Mouse (Mus musculus): ENCODE results near the gene Aurkaip1. TPM values are rescaled to one million over a fixed set of nuclear protein-coding genes. Genes with fewer than 3 reads are reported as not detected.

Aurkaip1 gene
- polyA plus RNA-seq, 1 experiment, result 159 TPM

- Histone ChIP-seq H3K4me3 (ENCODE audit: low read depth, low read length) (no peak overlapping the region), H3K36me3 (ENCODE audit: control insufficient read depth, insufficient read depth, low read length) (no peaks in the 10 kb centered on the region), H3K4me1 (ENCODE audit: control insufficient read depth, insufficient read depth, insufficient read length, low read length) (peaks cover 14% of the 10 kb centered on the region), H3K27me3 (ENCODE audit: control insufficient read depth, insufficient read depth, low read length) (no peaks in the 10 kb centered on the region), H3K27ac (ENCODE audit: insufficient read depth, low read depth, low read length) (no peak overlapping the region)
- WGBS, result 35% methylated on average over 5 of the region's 5 CpGs
- TF ChIP-seq POLR2A (IDR thresholded peaks at IDR 0.05; ENCODE audit: low read depth, low read length) (no peak), CTCF (IDR thresholded peaks at IDR 0.05; ENCODE audit: extremely low read depth, insufficient read length, insufficient replicate concordance, low read depth, low read length) (no peak)
Measured at GRCm38 (mm10) chr4:155843231-155843630, 12.2 kb downstream of the Aurkaip1 start.

- H3K27ac ChIP-seq (ENCODE audit: insufficient read depth, low read depth, low read length), result peak within 1 kb of the TSS; percentile 64
- H3K36me3 ChIP-seq (ENCODE audit: control insufficient read depth, insufficient read depth, low read length), result no peaks in the 10 kb centered on the region
- TF ChIP-seq POLR2A (IDR thresholded peaks at IDR 0.05; ENCODE audit: low read depth, low read length) (no peak), CTCF (IDR thresholded peaks at IDR 0.05; ENCODE audit: extremely low read depth, insufficient read length, insufficient replicate concordance, low read depth, low read length) (0 out of 2 replicates have a peak, but pooled peaks have one; percentile 28)
- peak within 1 kb of the TSS; percentile 91 for H3K4me3 ChIP-seq (ENCODE audit: low read depth, low read length)
- 3% methylated on average over 55 of the region's 65 CpGs for WGBS
- H3K27me3 ChIP-seq (ENCODE audit: control insufficient read depth, insufficient read depth, low read length), result no peaks in the 10 kb centered on the region
- peaks cover 25% of the 10 kb centered on the region for H3K4me1 ChIP-seq (ENCODE audit: control insufficient read depth, insufficient read depth, insufficient read length, low read length)
Measured at GRCm38 (mm10) chr4:155846871-155847578, 16.0 kb downstream of the Aurkaip1 start, which contains the start of gene Dvl1. Dvl1 (plus strand) TSS chr4:155847402.

GRCm38 (mm10) chr4:155847591-155848352 is 16.7 kb downstream of the Aurkaip1 start:
- WGBS, result 1% methylated on average over 68 of the region's 69 CpGs
- no peaks in the 10 kb centered on the region for H3K27me3 ChIP-seq (ENCODE audit: control insufficient read depth, insufficient read depth, low read length)
- peak overlapping the region; percentile 91 for H3K4me3 ChIP-seq (ENCODE audit: low read depth, low read length)

GRCm38 (mm10) chr4:155848434-155849095 is 17.5 kb downstream of the Aurkaip1 start:
- H3K36me3 ChIP-seq (ENCODE audit: control insufficient read depth, insufficient read depth, low read length), result 0 out of 2 replicates have a peak, but pooled peaks cover 2% of the 10 kb centered on the region
- H3K4me3 ChIP-seq (ENCODE audit: low read depth, low read length), result peak overlapping the region; percentile 91
- peaks cover 27% of the 10 kb centered on the region for H3K4me1 ChIP-seq (ENCODE audit: control insufficient read depth, insufficient read depth, insufficient read length, low read length)
- WGBS, result 44% methylated on average over 7 of the region's 7 CpGs
- no peaks in the 10 kb centered on the region for H3K27me3 ChIP-seq (ENCODE audit: control insufficient read depth, insufficient read depth, low read length)
- peak overlapping the region; percentile 64 for H3K27ac ChIP-seq (ENCODE audit: insufficient read depth, low read depth, low read length)
- TF ChIP-seq CTCF (IDR thresholded peaks at IDR 0.05; ENCODE audit: extremely low read depth, insufficient read length, insufficient replicate concordance, low read depth, low read length) (no peak), POLR2A (IDR thresholded peaks at IDR 0.05; ENCODE audit: low read depth, low read length) (no peak)

More at GRCm38 (mm10) chr4:155847591-155848352, 16.7 kb downstream of the Aurkaip1 start:
- peaks cover 27% of the 10 kb centered on the region for H3K4me1 ChIP-seq (ENCODE audit: control insufficient read depth, insufficient read depth, insufficient read length, low read length)
- peak overlapping the region; percentile 64 for H3K27ac ChIP-seq (ENCODE audit: insufficient read depth, low read depth, low read length)
- no peak for TF ChIP-seq POLR2A (IDR thresholded peaks at IDR 0.05; ENCODE audit: low read depth, low read length)
- no peak for TF ChIP-seq CTCF (IDR thresholded peaks at IDR 0.05; ENCODE audit: extremely low read depth, insufficient read length, insufficient replicate concordance, low read depth, low read length)
- no peaks in the 10 kb centered on the region for H3K36me3 ChIP-seq (ENCODE audit: control insufficient read depth, insufficient read depth, low read length)

GRCm38 (mm10) chr4:155849391-155849790 is 18.3 kb downstream of the Aurkaip1 start:
- TF ChIP-seq POLR2A (IDR thresholded peaks at IDR 0.05; ENCODE audit: low read depth, low read length) (no peak), CTCF (IDR thresholded peaks at IDR 0.05; ENCODE audit: extremely low read depth, insufficient read length, insufficient replicate concordance, low read depth, low read length) (no peak)
- WGBS, result 54% methylated on average over 2 of the region's 2 CpGs
- peak overlapping the region; percentile 24 for H3K27ac ChIP-seq (ENCODE audit: insufficient read depth, low read depth, low read length)

GRCm38 (mm10) chr4:155849792-155850451 is 18.9 kb downstream of the Aurkaip1 start:
- H3K4me3 ChIP-seq (ENCODE audit: low read depth, low read length), result no peak overlapping the region
- WGBS, result 30% methylated on average over 3 of the region's 3 CpGs
- peaks cover 27% of the 10 kb centered on the region for H3K4me1 ChIP-seq (ENCODE audit: control insufficient read depth, insufficient read depth, insufficient read length, low read length)
- TF ChIP-seq POLR2A (IDR thresholded peaks at IDR 0.05; ENCODE audit: low read depth, low read length) (no peak), CTCF (IDR thresholded peaks at IDR 0.05; ENCODE audit: extremely low read depth, insufficient read length, insufficient replicate concordance, low read depth, low read length) (no peak)
- no peaks in the 10 kb centered on the region for H3K27me3 ChIP-seq (ENCODE audit: control insufficient read depth, insufficient read depth, low read length)
- peak overlapping the region; percentile 24 for H3K27ac ChIP-seq (ENCODE audit: insufficient read depth, low read depth, low read length)
- H3K36me3 ChIP-seq (ENCODE audit: control insufficient read depth, insufficient read depth, low read length), result peaks cover 11% of the 10 kb centered on the region

More at GRCm38 (mm10) chr4:155849391-155849790, 18.3 kb downstream of the Aurkaip1 start:
- no peaks in the 10 kb centered on the region for H3K27me3 ChIP-seq (ENCODE audit: control insufficient read depth, insufficient read depth, low read length)
- H3K36me3 ChIP-seq (ENCODE audit: control insufficient read depth, insufficient read depth, low read length), result peaks cover 6% of the 10 kb centered on the region; the same call in 1 of the 2 replicates
- H3K4me3 ChIP-seq (ENCODE audit: low read depth, low read length), result no peak overlapping the region
- H3K4me1 ChIP-seq (ENCODE audit: control insufficient read depth, insufficient read depth, insufficient read length, low read length), result peaks cover 27% of the 10 kb centered on the region
